Mouse (Mus musculus) lung, adult 2 months (tissue): ENCODE results near the gene Cactin. TPM values are rescaled to one million over a fixed set of nuclear protein-coding genes. Genes with fewer than 3 reads are reported as not detected.

ENCODE experiments used
- DNase-seq: peaks from one replicate; pipeline ENCODE4 v3.0.0; 2022
- H3K4me1 ChIP-seq: fragments of 200-500 bp; 2 replicates; pipeline ENCODE4 v1.6.1; 2011; ENCODE audit warnings: low read length; ENCODE audit not compliant: control insufficient read depth, insufficient read depth
- H3K4me3 ChIP-seq: fragments of 200-500 bp; replicated peaks from 2 replicates; pipeline ENCODE3; 2011; ENCODE audit warnings: low read depth, mild to moderate bottlenecking, control low read depth, low read length; ENCODE audit errors: extremely low read depth
- CTCF ChIP-seq: fragments of 200-500 bp; IDR thresholded peaks from 2 replicates; pipeline ENCODE4 v1.5.1; 2011; ENCODE audit warnings: mild to moderate bottlenecking, low read length, control low read depth; ENCODE audit not compliant: insufficient read depth
- POLR2A ChIP-seq: fragments of 200-500 bp; IDR thresholded peaks from 2 replicates; pipeline ENCODE4 v1.6.1; 2011; ENCODE audit warnings: low read depth, mild to moderate bottlenecking, control low read depth, low read length, borderline replicate concordance; ENCODE audit errors: extremely low read depth
- WGBS: fragments of 180-500 bp; shearing (Covaris S2); methylation state at CpG from one replicate; pipeline ENCODE4 v1.1.7; 2018; 5-methylcytosine and 5-hydroxymethylcytosine counted together
- polyA plus RNA-seq: library from polyadenylated mRNA; depleted of rRNA; stranded (reverse); fragments of >200 nt; gene quantifications from 2 replicates; pipeline ENCODE4 v1.2.3, GENCODE M21; 2012

Cactin gene
- polyA plus RNA-seq, 1 experiment = 30.5 TPM

DNA sequence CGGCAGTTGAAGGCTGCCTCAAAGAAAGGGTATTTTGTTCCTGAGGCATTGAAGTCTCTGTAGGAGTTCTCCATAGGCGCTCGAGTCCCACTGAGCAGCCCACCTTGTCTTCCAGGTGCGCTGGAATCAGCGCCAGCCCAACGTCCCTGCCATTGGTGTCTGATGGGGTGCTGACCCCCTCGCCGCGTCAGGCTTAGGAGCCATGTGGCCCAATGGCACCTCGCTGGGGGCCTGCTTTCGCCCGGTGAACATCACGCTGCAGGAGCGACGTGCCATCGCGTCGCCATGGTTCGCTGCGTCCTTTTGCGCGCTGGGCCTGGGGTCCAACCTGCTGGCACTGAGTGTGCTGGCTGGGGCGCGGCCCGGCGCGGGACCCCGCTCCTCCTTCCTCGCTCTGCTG lies 11.4 kb downstream of the Cactin start:
- no peak for DNase-seq
- H3K4me3 ChIP-seq = no peak overlapping the region
- peaks cover 13% of the 10 kb centered on the region for H3K4me1 ChIP-seq
- WGBS = 56% methylated on average over 29 of the region's 29 CpGs
- TF ChIP-seq POLR2A = no peak
- TF ChIP-seq CTCF = no peak

- peaks cover 7% of the 10 kb centered on the region for H3K4me1 ChIP-seq
- no peak for DNase-seq
- no peak overlapping the region for H3K4me3 ChIP-seq
- TF ChIP-seq POLR2A (no peak), CTCF (no peak)
- WGBS = 81% methylated on average over 11 of the region's 11 CpGs
Measured at GRCm38 (mm10) chr10:81334324-81334723, 13.4 kb downstream of the Cactin start.

GRCm38 (mm10) chr10:81335393-81336340 lies 14.8 kb downstream of the Cactin start:
- 56% methylated on average over 19 of the region's 19 CpGs for WGBS

DNA sequence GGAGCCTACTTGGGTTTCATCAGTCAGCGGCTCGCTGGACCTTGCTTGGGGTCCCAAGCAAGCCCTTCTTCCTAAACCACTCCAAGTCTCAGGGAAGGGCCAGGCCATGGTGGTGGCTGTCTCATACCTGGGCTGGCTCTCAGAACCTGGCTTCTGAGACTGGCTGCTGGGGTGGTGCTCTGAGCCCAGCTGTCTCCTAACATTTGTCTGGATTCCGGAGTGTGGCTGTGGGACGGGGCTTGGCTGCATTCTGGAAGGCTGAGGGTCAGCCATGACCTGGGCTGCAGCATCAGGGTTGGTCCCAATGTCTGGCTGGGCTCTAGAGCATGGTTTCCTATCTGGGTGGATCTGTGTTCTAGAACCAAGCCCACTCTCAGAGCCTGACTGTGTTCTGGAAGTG lies 15.7 kb downstream of the Cactin start:
- TF ChIP-seq POLR2A (no peak), CTCF (no peak)
- H3K4me3 ChIP-seq = no peak overlapping the region
- WGBS = 88% methylated on average over 4 of the region's 4 CpGs
- no peaks in the 10 kb centered on the region for H3K4me1 ChIP-seq
- no peak for DNase-seq

More at GRCm38 (mm10) chr10:81335393-81336340, 14.8 kb downstream of the Cactin start:
- DNase-seq = no peak
- TF ChIP-seq POLR2A (no peak), CTCF (no peak)
- Histone ChIP-seq H3K4me1 (no peaks in the 10 kb centered on the region), H3K4me3 (no peak overlapping the region)

DNA sequence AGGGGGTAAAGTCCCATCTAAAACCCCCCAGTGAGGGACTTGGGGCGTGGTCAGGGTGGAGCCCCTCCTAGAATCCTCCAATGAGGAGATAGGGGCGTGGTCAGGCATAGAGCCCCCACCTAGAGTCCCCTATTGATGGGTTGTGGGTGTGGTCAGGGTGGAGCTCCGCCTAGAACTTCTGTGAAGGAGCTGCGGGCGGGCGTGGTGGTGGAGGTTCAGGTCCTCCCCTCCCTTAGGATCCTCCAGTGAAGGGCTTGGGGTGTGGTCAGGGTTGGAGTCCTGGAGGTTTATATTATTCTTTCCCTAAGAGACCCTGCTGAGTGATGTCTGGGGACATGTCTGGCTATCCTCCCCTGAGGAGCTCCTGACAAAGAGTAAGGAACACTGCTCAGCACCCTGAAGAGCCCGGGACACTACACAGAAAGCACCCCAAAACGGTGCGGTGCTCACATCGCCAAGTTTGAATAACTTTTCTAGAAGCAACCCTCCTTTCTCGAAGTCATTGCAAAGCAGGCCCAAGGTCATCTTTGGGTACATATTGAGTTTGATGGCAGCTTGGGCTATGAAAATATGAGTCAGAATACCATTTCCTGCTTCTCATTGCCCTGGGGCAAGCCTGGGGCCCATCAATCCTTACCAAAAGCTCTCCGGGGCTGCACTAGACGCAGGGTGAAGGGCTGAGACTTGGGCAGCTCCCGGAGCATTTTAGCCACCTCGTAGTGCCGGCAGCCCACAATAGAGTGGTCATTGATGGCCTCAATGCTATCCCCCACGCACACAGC lies 19.8 kb downstream of the Cactin start:
- DNase-seq = no peak
- H3K4me1 ChIP-seq = no peaks in the 10 kb centered on the region
- H3K4me3 ChIP-seq = no peak overlapping the region
- 54% methylated on average over 17 of the region's 17 CpGs for WGBS
- no peak for TF ChIP-seq POLR2A
- TF ChIP-seq CTCF = no peak

DNA sequence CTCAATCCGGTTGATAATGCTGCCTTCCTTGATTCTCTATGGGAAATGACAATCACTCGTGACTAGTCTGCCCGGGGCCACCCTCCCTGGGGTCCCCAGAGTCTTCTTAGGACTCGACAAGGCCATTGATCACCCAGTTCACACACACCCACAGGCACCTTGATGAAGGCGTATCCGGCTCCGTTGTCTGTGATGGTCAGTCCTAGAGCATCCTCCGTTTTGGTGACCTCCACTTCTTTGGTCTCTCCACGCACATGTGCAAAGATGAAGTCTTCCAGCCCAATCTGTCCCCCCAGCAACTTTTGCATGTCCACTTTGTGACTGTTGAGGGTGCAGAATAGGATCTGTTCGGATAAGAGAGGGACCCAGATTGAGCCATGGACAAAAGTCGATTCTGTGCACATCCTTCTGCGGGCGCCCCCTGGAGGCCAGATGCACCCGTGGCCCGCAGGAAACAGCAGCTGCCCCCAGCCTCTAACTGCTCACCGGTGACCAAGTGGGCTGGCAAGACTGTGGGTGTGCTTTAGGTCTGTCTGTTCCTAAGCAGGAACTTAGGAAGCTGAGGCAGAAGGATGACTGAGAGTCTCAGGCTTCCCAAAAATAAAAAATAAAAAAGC lies 20.5 kb downstream of the Cactin start:
- DNase-seq = peak; percentile 77
- WGBS = 36% methylated on average over 16 of the region's 16 CpGs

GRCm38 (mm10) chr10:81342686-81343505 lies 22.0 kb downstream of the Cactin start, which contains the start of gene Gipc3:
Gipc3 (minus strand) TSS chr10:81343266.
- Histone ChIP-seq H3K4me1 (peaks cover 3% of the 10 kb centered on the region; the same call in 1 of the 2 replicates), H3K4me3 (peak within 1 kb of the TSS; percentile 64)
- TF ChIP-seq CTCF (no peak), POLR2A (no peak)
- no peak for DNase-seq
- WGBS = 4% methylated on average over 65 of the region's 67 CpGs

More for the DNA sequence above, 20.5 kb downstream of the Cactin start:
- TF ChIP-seq POLR2A = no peak
- TF ChIP-seq CTCF = peak; percentile 58
- Histone ChIP-seq H3K4me1 (no peaks in the 10 kb centered on the region), H3K4me3 (no peak overlapping the region)

DNA sequence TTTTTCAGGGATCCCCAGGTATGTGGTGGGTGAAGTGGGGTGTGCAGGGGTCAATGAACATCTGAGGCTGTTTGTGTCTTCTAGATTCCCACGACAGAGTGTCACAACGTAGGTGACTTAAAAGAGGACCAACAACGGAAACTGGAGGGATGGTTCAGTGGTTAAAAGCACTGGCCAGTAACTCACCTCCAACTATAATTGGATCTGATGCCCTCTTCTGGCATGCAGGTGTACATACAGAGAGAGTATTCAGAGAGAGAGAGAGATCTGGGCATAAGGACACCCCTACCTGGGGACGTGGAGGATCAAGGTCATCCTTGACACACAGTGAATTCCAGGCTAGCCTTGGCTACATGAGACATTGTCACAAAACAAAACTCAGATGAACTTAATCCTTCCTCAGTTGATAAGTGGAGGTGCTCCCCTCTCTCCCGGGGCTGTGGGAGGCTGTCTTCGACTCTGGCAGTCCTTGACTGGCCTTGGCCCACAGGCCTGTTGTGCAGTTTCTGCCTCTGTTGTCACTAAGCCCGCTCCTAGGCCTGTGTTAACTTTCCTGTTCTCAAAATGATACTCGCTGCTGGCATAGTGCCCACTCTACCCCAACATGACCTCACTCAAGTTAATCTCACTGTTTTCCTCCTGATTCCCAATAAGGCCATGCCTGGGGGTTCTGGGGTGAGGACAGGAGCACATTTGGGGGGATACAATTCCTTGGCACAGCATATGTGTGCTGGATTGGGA lies 23.7 kb downstream of the Cactin start:
- H3K4me1 ChIP-seq = peaks cover 9% of the 10 kb centered on the region
- TF ChIP-seq POLR2A = no peak
- TF ChIP-seq CTCF = no peak
- DNase-seq = no peak
- WGBS = 32% methylated on average over 8 of the region's 8 CpGs
- no peak overlapping the region for H3K4me3 ChIP-seq
